Mouse (Mus musculus) stomach, postnatal 0 days (tissue): ENCODE results near the gene Runx2.

ENCODE experiments used
- CTCF ChIP-seq: IDR thresholded peaks from 2 replicates; pipeline ENCODE4 v1.5.1; 2016; ENCODE audit warnings: antibody characterized with exemption, low read depth, mild to moderate bottlenecking, moderate library complexity
- EP300 ChIP-seq: optimal IDR thresholded peaks from 2 replicates; pipeline ENCODE3; 2016; ENCODE audit warnings: antibody characterized with exemption

GRCm38 (mm10) chr17:44690410-44691035 is 124.1 kb downstream of the Runx2 start:
- no peak for TF ChIP-seq CTCF
- no peak for TF ChIP-seq EP300
